Mouse (Mus musculus) gastrocnemius, postnatal 4 days (tissue): ENCODE results near the gene A1cf. TPM values are rescaled to one million over a fixed set of nuclear protein-coding genes. Genes with fewer than 3 reads are reported as not detected.

Source experiments
- DNase-seq, 2 experiments: peaks; one replicate each; pipeline ENCODE4 v3.0.0; 2021 to 2022; ENCODE audit warnings: low spot score in 2 of 2, mixed read lengths in 2 of 2
- long read RNA-seq, 2 experiments: library from polyadenylated mRNA; stranded (forward); transcript quantifications; one replicate each; pipeline ENCODE4 v2.0.0; 2021
- total RNA-seq, 2 experiments: library from RNA; stranded (reverse); gene quantifications; 2 replicates each; pipeline ENCODE4 v1.2.3; 2021

Gene A1cf
- under 1 TPM in 1 of 2 experiments, not detected in 1; 0.29 TPM for total RNA-seq
- long read RNA-seq, experiment 1 = 0 reads
- long read RNA-seq, experiment 2 = 0 reads

DNA sequence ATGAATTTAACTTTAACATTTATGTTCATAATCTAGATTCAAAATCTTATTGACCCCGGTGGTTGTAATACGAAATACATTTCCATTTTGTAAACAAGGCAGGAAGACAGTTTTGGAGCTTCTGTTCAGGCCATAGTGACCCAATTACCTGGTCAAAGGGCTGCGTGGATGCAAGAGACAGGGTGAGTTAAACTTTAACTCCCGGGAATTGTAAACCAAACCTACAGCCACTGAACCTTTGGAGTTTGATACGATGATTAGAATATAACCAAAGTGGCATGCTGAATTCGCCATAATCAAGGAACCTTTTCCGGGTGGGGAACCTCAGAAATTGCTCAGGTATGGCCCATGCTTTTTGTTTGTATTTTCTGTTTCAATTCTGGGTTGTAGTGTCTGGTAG is at the start of gene A1cf:
Gene A1cf (plus strand): TSS at position 244 of the 400 bp plus-strand sequence.
- no peak for DNase-seq

DNA sequence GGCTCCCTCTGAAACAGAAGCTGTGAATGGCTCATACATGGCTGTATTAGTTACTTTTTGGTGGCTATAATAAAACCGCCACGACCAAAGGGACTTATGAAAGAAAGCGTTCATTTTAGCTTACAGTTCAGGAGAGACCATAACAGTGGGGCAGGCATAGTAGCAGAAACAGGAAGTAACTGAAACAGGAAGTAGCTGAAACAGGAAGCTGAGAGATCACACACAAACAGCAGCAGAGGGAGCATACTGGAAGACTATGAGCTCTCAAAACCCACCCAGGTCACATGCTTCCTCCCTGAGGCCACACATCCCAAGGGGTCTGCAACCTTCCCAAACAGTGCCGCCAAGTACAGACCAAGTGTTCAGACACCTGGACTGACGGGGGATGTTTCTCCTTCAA is 34.3 kb upstream of the A1cf start:
- DNase-seq = no peak

DNA sequence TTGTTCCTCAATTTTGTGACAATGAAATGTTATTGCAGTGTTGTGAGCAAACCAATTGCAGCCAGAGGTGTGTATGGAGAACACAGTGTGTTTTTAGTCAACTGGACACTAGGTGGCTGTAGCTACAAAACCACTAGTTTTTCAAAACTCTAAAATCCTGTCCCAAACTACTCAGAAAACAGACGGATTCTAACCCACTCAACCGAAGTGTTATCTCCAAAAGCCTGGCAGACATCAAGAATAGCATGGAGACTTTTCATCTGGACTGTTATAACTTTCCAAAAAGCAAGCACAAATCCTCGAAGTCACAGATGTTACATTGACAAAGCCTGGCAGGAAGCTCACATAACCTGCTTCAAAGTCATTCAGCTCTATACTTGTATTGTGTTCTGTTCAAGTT is 6.7 kb upstream of the A1cf start:
- DNase-seq = no peak

DNA sequence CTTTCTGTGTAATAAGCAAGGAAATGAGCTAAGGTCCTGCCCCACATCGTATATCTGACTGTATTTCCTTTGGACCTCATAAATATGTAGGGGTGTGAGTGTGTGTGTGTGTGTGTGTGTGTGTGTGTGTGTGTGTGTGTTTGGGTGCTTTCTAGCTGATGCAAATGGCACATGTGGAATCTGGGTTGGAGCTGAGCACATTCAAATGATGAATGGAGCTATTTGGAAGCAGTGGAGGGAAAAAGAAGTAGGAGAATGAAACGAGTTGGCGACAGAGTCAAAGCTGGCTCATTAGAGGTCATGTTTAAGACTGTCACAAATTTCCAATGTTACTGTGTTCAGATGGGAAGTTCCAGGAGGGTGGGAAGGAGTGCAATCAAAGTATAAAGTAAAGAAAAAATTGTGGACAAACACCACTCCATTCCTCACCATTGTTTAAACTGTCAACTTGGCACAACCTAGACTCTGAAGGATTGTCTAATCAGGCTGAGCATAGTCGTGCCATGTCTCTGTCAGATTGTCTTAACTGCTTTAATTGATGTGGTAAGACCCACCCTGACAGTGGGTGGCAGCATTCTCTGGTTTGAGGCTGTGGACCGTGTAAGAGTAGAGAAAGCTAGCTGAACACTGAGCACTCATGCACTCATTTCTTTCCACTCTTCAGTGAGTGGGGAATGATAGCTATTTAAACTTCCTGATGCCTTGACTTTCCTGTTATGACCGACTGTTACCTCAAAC is 5.9 kb upstream of the A1cf start:
- no peak for DNase-seq

DNA sequence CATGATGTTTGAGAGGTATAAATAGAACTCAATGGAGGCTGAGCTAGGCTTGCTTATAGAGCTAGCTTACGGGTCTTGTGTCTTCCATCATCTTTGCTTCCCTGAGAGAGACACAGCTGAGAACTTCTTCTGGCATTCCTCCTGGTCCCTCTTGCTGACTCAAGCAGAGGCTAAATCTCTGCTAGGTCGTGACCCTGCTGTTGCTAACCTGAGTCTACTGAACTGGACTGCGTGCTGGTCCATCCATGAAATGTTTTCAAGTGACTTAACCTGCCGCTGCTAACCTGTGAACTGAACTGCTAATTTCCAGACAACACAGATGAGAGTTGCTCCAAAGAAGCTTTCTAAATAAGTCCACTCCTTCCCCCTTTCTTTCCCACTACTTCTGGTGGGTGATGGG is 3.1 kb upstream of the A1cf start:
- DNase-seq = no peak

DNA sequence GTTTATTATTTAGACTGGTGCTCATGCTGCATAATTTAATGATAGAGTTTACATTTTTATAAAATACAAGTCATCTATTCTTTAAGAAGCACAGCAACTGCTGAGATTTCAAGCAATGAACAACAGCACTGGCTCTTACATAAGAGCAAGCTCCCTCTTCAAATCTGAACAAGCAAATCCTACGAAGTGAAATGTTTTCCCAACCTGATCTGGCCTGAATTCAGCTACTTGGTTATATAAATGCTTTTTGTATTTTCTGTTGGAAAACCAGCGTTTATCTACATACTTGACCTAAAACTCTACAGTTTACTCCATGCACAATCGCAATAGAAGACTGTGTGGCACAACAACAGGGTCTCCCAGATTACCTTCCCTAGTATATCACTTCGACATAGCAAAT is 488 bp upstream of the A1cf start:
- no peak for DNase-seq

DNA sequence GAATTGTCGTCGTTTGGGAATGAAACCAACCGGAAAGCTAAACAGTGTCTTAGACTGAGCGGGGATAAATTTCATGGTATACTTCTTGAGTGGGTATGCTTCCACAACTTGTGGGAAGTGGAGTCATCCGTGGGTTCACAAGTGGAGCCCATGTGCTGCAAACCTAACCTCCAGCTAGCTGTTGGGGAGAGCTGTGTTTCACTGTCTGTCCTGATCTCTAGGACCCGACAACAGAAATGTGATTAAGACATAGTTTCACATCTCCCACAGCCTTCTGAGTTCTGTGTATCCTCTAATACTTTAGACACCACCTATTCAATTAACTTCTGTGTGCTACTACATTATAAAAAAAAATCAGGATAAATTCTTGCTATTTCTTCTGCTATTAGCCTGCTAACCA is 407 bp downstream of the A1cf start:
- no peak for DNase-seq

DNA sequence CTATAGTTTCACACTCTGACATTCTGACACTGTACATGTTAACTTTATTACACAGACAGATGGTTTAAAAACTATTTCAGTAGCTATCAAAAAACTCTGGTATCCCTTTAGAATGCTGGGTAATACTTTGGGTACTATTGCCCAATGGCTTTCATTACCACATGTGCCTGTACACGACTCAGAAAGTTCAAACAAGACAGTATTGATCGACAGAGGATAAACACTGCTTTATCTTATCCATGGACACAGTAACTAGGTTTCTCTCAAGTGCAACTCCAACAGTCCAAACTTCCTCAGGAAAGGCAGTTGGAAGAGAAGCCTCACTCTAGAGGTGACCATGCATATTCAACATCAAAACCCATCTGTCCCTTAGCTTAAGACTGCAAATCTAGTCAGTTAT is 2.8 kb downstream of the A1cf start:
- DNase-seq = no peak

DNA sequence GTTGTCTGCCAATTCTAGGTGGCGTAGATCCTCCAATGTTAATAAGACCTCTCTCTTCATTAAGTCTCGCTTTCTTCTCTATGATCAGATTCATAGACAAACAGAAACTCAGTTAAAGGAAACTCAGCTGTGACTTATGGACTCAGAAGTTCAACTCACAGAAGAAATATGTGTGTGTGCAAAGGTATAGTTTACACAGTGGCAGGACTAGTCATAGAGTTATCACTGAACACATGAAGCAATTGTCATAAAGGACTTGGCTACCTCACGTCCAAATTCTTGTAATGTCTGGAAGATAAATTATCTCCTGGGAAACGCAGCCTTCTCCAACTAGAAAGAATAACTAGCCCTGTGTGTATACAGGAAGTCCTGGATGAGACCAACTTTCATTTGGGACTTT is 9.4 kb downstream of the A1cf start:
- no peak for DNase-seq

DNA sequence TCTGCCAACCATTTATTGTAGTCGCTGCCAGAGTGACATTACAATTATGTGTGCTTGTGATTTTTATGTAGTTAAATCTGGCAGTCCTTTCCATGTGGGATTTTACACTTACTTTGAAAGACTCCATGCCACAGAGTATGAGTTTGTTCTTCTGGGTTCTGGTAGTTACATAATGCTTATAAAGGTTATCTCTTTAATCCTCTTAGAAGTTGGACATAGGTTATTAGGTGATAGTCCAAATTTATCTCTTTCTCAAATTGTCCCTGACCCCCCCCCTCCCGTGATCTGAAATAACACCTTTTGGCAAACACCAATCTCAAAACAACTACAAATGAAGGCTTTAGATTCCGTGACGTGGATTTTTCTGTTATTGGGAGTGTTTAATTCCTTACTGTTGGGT is 16.0 kb downstream of the A1cf start:
- no peak for DNase-seq

DNA sequence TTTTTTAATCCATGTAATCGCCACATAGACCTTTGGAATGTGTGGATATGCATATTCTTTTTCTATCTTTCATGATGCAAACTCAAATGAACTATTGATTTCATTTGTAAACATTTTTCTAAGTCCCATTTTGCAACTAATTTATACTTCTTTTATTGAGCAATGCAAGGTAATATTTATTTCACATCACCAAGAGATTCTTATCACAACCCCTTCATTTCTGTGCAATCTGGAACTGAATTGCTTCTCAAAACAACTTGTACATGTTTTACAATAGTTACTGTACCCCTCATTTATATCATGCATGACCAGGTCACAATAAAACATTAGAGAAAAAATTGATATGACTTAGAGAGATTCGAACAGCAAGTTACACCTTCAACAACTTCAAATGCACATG is 18.7 kb downstream of the A1cf start:
- no peak for DNase-seq

DNA sequence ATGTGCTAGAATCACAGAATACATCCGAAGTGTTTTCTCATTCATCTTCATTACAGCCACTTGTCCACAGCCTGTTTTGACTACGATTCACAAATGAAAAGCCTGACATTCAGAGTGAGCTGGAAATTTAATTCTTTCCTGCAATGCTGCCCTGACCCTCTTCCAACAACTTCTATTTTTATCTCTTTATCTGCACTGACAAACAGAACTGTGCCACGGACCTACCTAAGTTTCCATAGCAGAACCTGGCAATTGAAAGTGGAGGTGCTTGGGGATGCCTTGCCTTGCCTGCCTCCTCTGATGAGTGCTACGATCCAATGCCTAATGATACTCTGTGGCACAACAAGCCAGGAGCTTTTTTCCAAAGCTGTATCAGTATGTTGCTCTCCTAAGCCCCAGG is 21.4 kb downstream of the A1cf start:
- no peak for DNase-seq

DNA sequence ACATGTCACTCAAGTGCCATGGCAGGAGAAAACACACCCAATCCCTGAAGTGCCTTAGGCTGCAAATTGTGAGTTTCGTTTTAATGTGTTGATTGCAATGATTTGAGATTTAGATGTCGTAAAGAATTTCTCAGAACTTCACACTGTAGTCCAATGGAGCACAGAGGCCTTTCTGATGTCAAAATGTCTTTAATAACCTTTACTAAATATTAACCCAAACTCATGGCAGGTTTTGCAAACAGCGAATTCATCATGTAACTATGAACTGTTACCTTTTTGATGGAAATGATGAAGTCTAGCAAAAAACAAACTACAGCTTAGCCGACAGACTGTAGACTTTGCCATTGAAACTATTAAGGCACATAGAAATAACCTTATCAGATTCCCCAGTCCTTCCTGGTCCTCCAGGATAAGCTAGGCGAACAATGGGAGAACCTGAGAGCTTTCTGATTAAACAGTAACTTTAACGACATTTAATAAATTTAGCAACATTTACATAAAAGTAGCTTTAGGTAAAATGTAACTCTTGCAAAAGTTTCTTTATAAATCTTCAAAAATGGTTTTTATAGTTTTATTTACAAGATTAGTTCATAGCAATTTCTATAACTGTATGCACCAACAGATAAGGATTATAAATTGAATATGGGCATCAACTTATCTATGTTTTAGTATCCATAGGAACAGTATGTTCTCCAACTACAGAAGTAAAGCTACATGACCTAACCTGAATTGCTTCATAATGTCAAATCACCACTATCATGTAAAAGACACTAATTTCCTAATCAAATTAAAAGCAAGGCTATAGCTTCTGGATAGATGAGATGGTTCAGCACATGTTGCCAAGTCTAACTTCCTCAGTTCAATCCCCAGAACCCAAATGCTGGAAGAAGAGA is 22.7 kb downstream of the A1cf start:
- no peak for DNase-seq

DNA sequence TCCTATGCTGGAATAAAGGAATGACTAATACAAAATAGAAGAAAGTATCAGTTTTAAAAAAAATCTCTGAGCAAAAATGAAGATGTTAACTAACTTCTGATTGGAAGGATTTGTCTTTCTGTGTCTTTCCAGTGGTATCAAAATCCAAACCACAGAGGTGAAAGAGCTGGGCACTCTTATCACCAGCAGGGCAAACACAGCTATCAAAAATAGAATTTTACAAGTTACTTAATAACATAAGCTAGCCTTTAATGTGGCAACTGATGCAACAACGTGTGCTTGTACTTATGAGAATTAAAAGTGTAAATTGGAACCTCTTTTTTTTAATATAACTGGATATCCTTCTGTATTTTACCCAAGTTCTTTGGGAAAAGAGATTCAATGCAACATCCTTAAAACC is 27.4 kb downstream of the A1cf start:
- DNase-seq = no peak

DNA sequence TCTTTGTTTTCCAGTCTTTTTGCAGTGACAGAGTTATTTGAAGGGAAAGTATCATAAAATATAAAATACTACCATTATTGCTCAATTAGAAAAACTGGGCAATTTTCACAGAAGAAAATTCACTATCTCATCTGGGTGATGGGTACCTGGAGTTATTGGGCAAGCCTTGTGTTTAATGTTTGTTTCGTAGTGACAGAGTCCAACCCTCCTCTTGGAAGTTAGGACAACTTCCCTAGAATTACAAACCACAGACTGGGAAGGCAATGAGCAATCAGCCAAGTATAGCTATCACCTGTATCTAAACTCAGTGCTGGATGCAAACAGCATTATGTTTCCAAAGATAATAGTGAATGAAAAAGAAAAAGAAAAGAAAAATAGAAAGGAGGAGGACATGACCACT is 28.1 kb downstream of the A1cf start:
- no peak for DNase-seq

DNA sequence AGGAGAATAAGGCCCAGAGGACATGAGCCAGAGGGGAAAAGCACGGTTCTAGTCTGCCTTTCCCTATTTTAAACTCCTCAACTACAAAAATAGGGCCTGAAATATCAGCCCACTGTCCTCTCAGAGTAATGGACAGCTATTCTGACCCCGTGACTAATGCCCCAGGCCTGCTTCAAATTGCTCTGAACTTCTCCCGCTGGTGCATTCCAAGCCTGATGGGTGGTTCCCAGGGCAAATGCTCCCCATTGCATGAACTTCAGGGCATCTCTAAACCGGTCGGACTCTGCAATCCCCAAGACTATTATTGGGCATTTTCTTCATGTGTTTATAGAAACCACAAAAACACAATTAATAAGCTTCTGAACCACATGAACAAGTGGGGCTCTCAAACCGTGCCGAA is 37.1 kb downstream of the A1cf start:
- DNase-seq = no peak

DNA sequence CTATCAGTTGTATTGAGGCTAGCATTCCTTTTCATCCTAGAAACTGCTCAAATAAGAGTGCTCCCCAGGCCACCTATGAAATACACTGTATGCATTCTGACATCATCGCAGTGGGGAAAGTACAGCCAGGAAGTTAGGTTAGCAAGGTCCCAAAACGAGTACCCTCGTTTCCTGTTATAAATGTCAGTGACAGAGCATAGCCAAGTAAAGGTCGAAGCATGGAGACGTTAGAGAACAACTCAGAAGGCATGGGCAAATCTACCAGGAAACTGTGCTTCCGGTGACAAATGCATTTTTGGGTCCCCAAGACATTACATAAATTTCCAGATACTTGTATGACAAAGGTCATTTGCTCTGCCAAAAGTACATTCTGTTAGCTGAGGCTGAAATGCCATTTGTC is 41.9 kb downstream of the A1cf start:
- no peak for DNase-seq

DNA sequence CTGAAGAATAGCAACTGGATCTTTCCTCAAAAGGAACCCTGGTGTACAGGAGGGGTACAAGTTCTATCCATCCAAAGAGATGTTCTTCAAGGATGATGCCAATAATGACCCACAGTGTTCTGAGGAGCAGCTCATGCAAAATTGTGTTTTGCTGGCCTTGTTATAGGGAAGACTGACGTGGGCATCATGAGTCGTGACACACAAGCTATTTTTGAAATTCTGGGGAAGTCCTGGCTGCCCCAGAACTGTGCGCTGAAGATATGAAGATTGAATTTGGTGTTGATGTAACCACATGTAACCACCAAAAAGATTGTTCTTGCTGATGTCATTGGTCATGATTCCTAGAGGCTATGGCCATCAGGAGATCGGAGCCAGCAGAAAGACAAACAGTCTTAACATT is 45.4 kb downstream of the A1cf start:
- no peak for DNase-seq

DNA sequence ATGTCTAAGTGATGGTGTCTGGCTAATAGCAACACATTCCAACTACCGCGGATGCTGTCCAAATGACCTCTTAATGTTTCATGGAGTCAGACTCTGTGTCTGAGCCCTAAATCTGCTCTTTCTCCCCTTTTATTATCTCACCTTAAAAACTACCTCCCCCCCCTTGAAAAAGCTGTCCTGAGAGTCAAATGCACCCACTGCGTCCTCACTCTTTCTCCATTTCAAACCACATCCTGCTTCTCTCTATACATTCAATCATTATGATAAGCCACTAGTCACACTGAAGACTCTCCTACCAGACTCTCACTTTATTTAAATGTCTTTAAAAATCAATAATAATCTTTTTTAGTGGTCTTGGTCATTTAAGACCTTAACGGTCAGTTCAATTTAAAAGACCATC is 51.8 kb downstream of the A1cf start:
- DNase-seq = no peak

DNA sequence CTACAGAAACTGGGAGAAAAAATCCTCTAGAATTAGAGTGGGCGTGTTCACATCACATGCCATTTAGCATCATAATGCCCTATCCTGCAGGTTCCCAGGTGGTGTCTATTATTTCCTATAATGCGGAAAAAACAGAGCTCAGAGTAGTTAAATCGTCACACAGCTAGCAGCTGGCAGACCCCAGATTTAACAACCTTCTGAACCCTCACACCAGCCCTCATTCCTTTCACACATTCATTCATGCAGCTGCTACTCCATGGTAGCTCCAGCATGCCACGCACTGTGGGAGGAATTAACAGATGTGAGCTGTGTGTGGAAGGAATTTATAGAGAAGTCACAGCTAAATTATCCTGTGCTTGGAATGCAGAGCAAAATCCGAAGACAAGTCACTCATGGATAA is 53.3 kb downstream of the A1cf start:
- DNase-seq = no peak

DNA sequence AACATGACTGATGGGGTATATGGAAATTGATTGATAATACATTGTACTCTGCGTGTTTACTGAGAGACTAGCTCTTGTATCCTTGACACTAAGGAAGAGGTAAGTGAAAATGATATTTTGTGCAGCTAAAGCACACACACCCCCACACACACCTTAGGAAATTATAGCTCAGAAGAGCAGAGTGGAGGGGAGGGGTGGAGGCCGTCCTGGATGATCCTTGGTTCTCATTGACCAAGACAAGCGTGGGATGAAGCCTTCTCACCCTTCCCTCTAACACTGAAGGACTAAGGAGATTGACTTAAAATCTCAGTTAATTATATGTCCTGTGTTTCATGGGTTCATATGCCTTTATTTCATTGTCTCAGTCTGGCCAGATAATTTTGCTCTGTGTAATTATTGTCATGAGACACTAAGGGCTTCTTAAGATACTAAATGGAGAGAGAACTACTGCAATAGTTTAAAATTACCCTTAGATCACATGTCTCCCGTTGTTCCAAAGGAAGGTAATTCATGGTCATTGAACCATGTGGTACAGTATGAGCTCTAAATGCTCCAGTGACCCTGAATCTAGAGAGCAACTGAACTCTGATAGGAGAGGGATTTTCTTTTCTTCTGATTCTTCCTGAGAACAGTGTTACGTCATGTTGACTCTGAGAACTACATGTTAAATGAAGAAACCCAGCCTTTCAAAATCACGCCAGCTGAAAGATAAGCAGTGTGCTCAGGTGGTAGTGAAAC is 55.2 kb downstream of the A1cf start:
- DNase-seq = no peak
